In genomic region chr13:21323405-21323804, GRCm38 (mm10) we compare ENCODE assay signal across 12 mouse cellular contexts. TPM values are rescaled to one million over a fixed set of nuclear protein-coding genes. Genes with fewer than 3 reads are reported as not detected.
A peak's percentile ranks its signal among the peaks of the same experiment; 100 is the strongest.
DNase-seq lines count a peak whose midpoint lies in the region; ATAC-seq lines count a peak whose summit lies in the region.
"Had no signal": no experiment of that assay in that cellular context is flagged by ENCODE, and none has a peak within 500 bp of the region (broad histone marks: within the 10 kb centered on the region; RNA-seq: fewer than 3 reads in every experiment).

No protein-coding gene starts in this region.

- no peak overlapping the region for H3K9ac ChIP-seq in heart, embryonic 11.5 days (ENCODE audit: low read depth, low read length)
- no peak overlapping the region for H3K9ac ChIP-seq in lung, embryonic 16.5 days (ENCODE audit: low read length)
- no peak overlapping the region for H3K9ac ChIP-seq in hindbrain, embryonic 11.5 days (ENCODE audit: low read depth, low read length)
- no peak overlapping the region for H3K9ac ChIP-seq in neural tube, embryonic 13.5 days

- no peaks in the 10 kb centered on the region for H3K9me3 ChIP-seq in heart, embryonic 11.5 days (replicated peaks; ENCODE audit: control insufficient read depth, low read length)
- H3K9me3 ChIP-seq in lung, embryonic 16.5 days (ENCODE audit: control insufficient read depth, low read length) = no peaks in the 10 kb centered on the region
- no peaks in the 10 kb centered on the region for H3K9me3 ChIP-seq in hindbrain, embryonic 11.5 days (ENCODE audit: control insufficient read depth, low read length)
- H3K9me3 ChIP-seq in neural tube, embryonic 13.5 days = no peaks in the 10 kb centered on the region

- no peaks in the 10 kb centered on the region; the same call in 1 of the 2 replicates for H3K4me1 ChIP-seq in heart, embryonic 11.5 days (ENCODE audit: control insufficient read depth, insufficient read depth, low read length)
- H3K4me1 ChIP-seq in lung, embryonic 16.5 days (replicated peaks; ENCODE audit: control insufficient read depth, insufficient read depth, low read length) = peaks cover 3% of the 10 kb centered on the region
- no peaks in the 10 kb centered on the region for H3K4me1 ChIP-seq in hindbrain, embryonic 11.5 days (replicated peaks; ENCODE audit: control insufficient read depth, insufficient read depth, low read length)
- peaks cover 13% of the 10 kb centered on the region; the same call in 1 of the 2 replicates for H3K4me1 ChIP-seq in neural tube, embryonic 13.5 days (replicated peaks)

- H3K36me3 ChIP-seq in heart, embryonic 11.5 days (ENCODE audit: control insufficient read depth, insufficient read depth, low read length) = no peaks in the 10 kb centered on the region
- H3K36me3 ChIP-seq in lung, embryonic 16.5 days (ENCODE audit: control insufficient read depth, insufficient read depth, low read length) = no peaks in the 10 kb centered on the region
- H3K36me3 ChIP-seq in hindbrain, embryonic 11.5 days (ENCODE audit: control insufficient read depth, insufficient read depth, low read length) = no peaks in the 10 kb centered on the region
- no peaks in the 10 kb centered on the region for H3K36me3 ChIP-seq in neural tube, embryonic 13.5 days

- DNase-seq in heart, postnatal 25 days (ENCODE audit: low spot score) = no peak
- no peak for DNase-seq in lung, postnatal 36 days
- no peak for DNase-seq in hindbrain, embryonic 11.5 days (ENCODE audit: low spot score)
- no peak for DNase-seq in ovary, adult 18-20 months (ENCODE audit: low spot score)
- no peak for DNase-seq in natural killer cell, adult 2 months (ENCODE audit: low spot score in 2 of 2)

- 70% methylated on average over 6 of the region's 6 CpGs for WGBS in heart, embryonic 11.5 days (ENCODE audit: insufficient replicate concordance)
- 55% methylated on average over 6 of the region's 6 CpGs for WGBS in lung, embryonic 16.5 days
- 71% methylated on average over 6 of the region's 6 CpGs for WGBS in hindbrain, embryonic 11.5 days
- WGBS in neural tube, embryonic 13.5 days = 69% methylated on average over 6 of the region's 6 CpGs

- no peak for ATAC-seq in heart, embryonic 11.5 days (replicated peaks; ENCODE audit: insufficient number of reproducible peaks, low FRiP score, low TSS enrichment)
- ATAC-seq in lung, embryonic 16.5 days (ENCODE audit: low read depth) = no peak
- ATAC-seq in hindbrain, embryonic 11.5 days (ENCODE audit: low FRiP score) = no peak
- no peak for ATAC-seq in neural tube, embryonic 13.5 days (ENCODE audit: low read depth)

- peak overlapping the region; percentile 63 for H3K4me2 ChIP-seq in heart, embryonic 11.5 days
- H3K4me2 ChIP-seq in lung, embryonic 16.5 days (ENCODE audit: low read depth, low read length) = peak overlapping the region; percentile 40
- H3K4me2 ChIP-seq in hindbrain, embryonic 11.5 days (replicated peaks; ENCODE audit: low read depth, low read length) = 0 out of 2 replicates have a peak overlapping the region, but pooled peaks have one; percentile 3
- peak overlapping the region; percentile 53 for H3K4me2 ChIP-seq in neural tube, embryonic 13.5 days

- peak overlapping the region; percentile 46 for H3K4me3 ChIP-seq in heart, embryonic 11.5 days (ENCODE audit: low read depth, low read length)
- no peak overlapping the region; the same call in 1 of the 2 replicates for H3K4me3 ChIP-seq in lung, embryonic 16.5 days (ENCODE audit: low read length)
- no peak overlapping the region for H3K4me3 ChIP-seq in hindbrain, embryonic 11.5 days (ENCODE audit: low read depth, low read length)
- H3K4me3 ChIP-seq in neural tube, embryonic 13.5 days = no peak overlapping the region
- H3K4me3 ChIP-seq: myocyte had no signal

- H3K27ac ChIP-seq in heart, embryonic 11.5 days (ENCODE audit: low read depth, low read length) = no peak overlapping the region
- H3K27ac ChIP-seq in lung, embryonic 16.5 days (ENCODE audit: low read length) = no peak overlapping the region
- H3K27ac ChIP-seq in hindbrain, embryonic 11.5 days (ENCODE audit: low read depth, low read length) = no peak overlapping the region
- H3K27ac ChIP-seq in neural tube, embryonic 13.5 days (replicated peaks) = no peak overlapping the region

- no peaks in the 10 kb centered on the region for H3K27me3 ChIP-seq in heart, embryonic 11.5 days (ENCODE audit: control insufficient read depth, insufficient read depth, low read length)
- no peaks in the 10 kb centered on the region for H3K27me3 ChIP-seq in lung, embryonic 16.5 days (ENCODE audit: control insufficient read depth, insufficient read depth, low read depth, low read length)
- H3K27me3 ChIP-seq in hindbrain, embryonic 11.5 days (ENCODE audit: control insufficient read depth, insufficient read depth, low read length) = no peaks in the 10 kb centered on the region; the same call in 1 of the 2 replicates
- H3K27me3 ChIP-seq in neural tube, embryonic 13.5 days = peaks cover 15% of the 10 kb centered on the region

- intact Hi-C loops in heart, postnatal 25 days (cut with DNase I) = loop anchor here (10.0 kb wide), 1 partner anchor 379 kb away; no protein-coding TSS in a partner anchor

RNA-seq across cellular contexts. Expression of gene Gpx6, which starts 11.5 kb away (rescaled TPM):
- polyA plus RNA-seq in heart, embryonic 11.5 days (2014; fragmentation: Nextera tagmentation; extraction: Ambion mirVana) = not detected in 2 replicates
- total RNA-seq in heart, postnatal 25 days (2021) = not detected
- not detected in 2 replicates for polyA plus RNA-seq in lung, embryonic 16.5 days (2015; fragmentation: Nextera tagmentation; extraction: Ambion mirVana)
- polyA plus RNA-seq in hindbrain, embryonic 11.5 days (2014; fragmentation: Nextera tagmentation; extraction: Ambion mirVana) = 0.32 TPM in 1 of 2 replicates, not detected in the other
- not detected in 2 replicates for polyA plus RNA-seq in neural tube, embryonic 13.5 days (2015; fragmentation: Nextera tagmentation; extraction: Ambion mirVana)
- polyA plus RNA-seq: myocyte; spleen, adult 2 months had no signal

RNA-seq across cellular contexts. Expression of gene Olfr1367, which starts 23.3 kb away (rescaled TPM):
- polyA plus RNA-seq in heart, embryonic 11.5 days (2014; fragmentation: Nextera tagmentation; extraction: Ambion mirVana) = not detected in 2 replicates
- total RNA-seq in heart, postnatal 25 days (2021) = not detected
- polyA plus RNA-seq in lung, embryonic 16.5 days (2015; fragmentation: Nextera tagmentation; extraction: Ambion mirVana) = not detected in 2 replicates
- polyA plus RNA-seq in hindbrain, embryonic 11.5 days (2014; fragmentation: Nextera tagmentation; extraction: Ambion mirVana) = not detected in 2 replicates
- polyA plus RNA-seq in neural tube, embryonic 13.5 days (2015; fragmentation: Nextera tagmentation; extraction: Ambion mirVana) = not detected in 2 replicates
- polyA plus RNA-seq: kidney, adult 2 months; limb, embryonic 14.5 days; myocyte; spleen, adult 2 months had no signal

RNA-seq across cellular contexts. Expression of gene Gpx5, which starts 30.9 kb away (rescaled TPM):
- polyA plus RNA-seq in heart, embryonic 11.5 days (2014; fragmentation: Nextera tagmentation; extraction: Ambion mirVana) = not detected in 2 replicates
- total RNA-seq in heart, postnatal 25 days (2021) = not detected
- polyA plus RNA-seq in lung, embryonic 16.5 days (2015; fragmentation: Nextera tagmentation; extraction: Ambion mirVana) = not detected in 2 replicates
- not detected in 2 replicates for polyA plus RNA-seq in hindbrain, embryonic 11.5 days (2014; fragmentation: Nextera tagmentation; extraction: Ambion mirVana)
- not detected in 2 replicates for polyA plus RNA-seq in neural tube, embryonic 13.5 days (2015; fragmentation: Nextera tagmentation; extraction: Ambion mirVana)
- polyA plus RNA-seq: kidney, adult 2 months; myocyte; spleen, adult 2 months had no signal

RNA-seq across cellular contexts. Expression of gene Zscan12, which starts 39.2 kb away (rescaled TPM):
- 9.3 and 9.9 TPM in 2 replicates for polyA plus RNA-seq in heart, embryonic 11.5 days (2014; fragmentation: Nextera tagmentation; extraction: Ambion mirVana)
- 1 to 10 TPM; 5.0 to 5.4 TPM for total RNA-seq in heart, postnatal 25 days (2021)
- 11.5 and 11.7 TPM in 2 replicates for polyA plus RNA-seq in lung, embryonic 16.5 days (2015; fragmentation: Nextera tagmentation; extraction: Ambion mirVana)
- polyA plus RNA-seq in hindbrain, embryonic 11.5 days (2014; fragmentation: Nextera tagmentation; extraction: Ambion mirVana) = 18.7 and 20.3 TPM in 2 replicates
- 13.8 and 14.4 TPM in 2 replicates for polyA plus RNA-seq in neural tube, embryonic 13.5 days (2015; fragmentation: Nextera tagmentation; extraction: Ambion mirVana)

Comparison
In these comparisons a context has a peak if more than half of its experiments do, and no peak if none do; other contexts are left out.
1. H3K4me2 ChIP-seq: peak in every context shown above with its lines; median percentile 63 in heart, embryonic 11.5 days; 53 in neural tube, embryonic 13.5 days; 40 in lung, embryonic 16.5 days; 3 in hindbrain, embryonic 11.5 days.